Mouse (Mus musculus) midbrain, embryonic 16.5 days (tissue): Measurements from ENCODE around the gene Defb28. TPM values are rescaled to one million over a fixed set of nuclear protein-coding genes. Genes with fewer than 3 reads are reported as not detected.

Experiments
- ATAC-seq: fragments of 200-750 bp; cut with Nextera tagmentation; 2 replicates; pipeline ENCODE4 v1.8.0; 2017; ENCODE audit warnings: moderate TSS enrichment
- H3K27ac ChIP-seq: fragments of 300-500 bp; sonication (generic); 2 replicates; pipeline ENCODE4 v1.5.1; 2014; ENCODE audit warnings: mild to moderate bottlenecking, low read length, mixed read lengths
- H3K27me3 ChIP-seq: fragments of 300-500 bp; sonication (generic); 2 replicates; pipeline ENCODE4 v1.6.1; 2014; ENCODE audit warnings: low read depth, low read length, mixed read lengths; ENCODE audit not compliant: control insufficient read depth, insufficient read depth
- H3K36me3 ChIP-seq: fragments of 300-500 bp; sonication (generic); 2 replicates; pipeline ENCODE4 v1.6.1; 2014; ENCODE audit warnings: mild to moderate bottlenecking, low read length, moderate library complexity, mixed read lengths; ENCODE audit not compliant: control insufficient read depth, insufficient read depth
- H3K4me1 ChIP-seq: fragments of 300-500 bp; sonication (generic); 2 replicates; pipeline ENCODE4 v1.6.1; 2014; ENCODE audit warnings: mild to moderate bottlenecking, low read length, mixed read lengths; ENCODE audit not compliant: control insufficient read depth, insufficient read depth
- H3K4me2 ChIP-seq: fragments of 300-500 bp; sonication (generic); 2 replicates; pipeline ENCODE4 v1.6.1; 2014; ENCODE audit warnings: mild to moderate bottlenecking, low read length, mixed read lengths
- H3K4me3 ChIP-seq: fragments of 300-500 bp; sonication (generic); 2 replicates; pipeline ENCODE4 v1.5.1; 2014; ENCODE audit warnings: low read depth, mild to moderate bottlenecking, low read length, moderate library complexity, mixed read lengths
- H3K9ac ChIP-seq: fragments of 300-500 bp; sonication (generic); 2 replicates; pipeline ENCODE4 v1.6.1; 2014; ENCODE audit warnings: low read depth, low read length, mixed read lengths
- H3K9me3 ChIP-seq: fragments of 300-500 bp; sonication (generic); replicated peaks from 2 replicates; pipeline ENCODE4 v1.6.1; 2014; ENCODE audit warnings: mild to moderate bottlenecking, low read length, mixed read lengths; ENCODE audit not compliant: control insufficient read depth, poor library complexity, severe bottlenecking
- WGBS: fragments of 180-500 bp; shearing (Covaris S2); extraction: QIAGEN DNeasy Blood & Tissue Kit; methylation state at CpG from one replicate; pipeline ENCODE4 v1.1.7; 2014; 5-methylcytosine and 5-hydroxymethylcytosine counted together
- polyA plus RNA-seq: library from polyadenylated mRNA; unstranded; fragments of >200 nt; fragmentation: Nextera tagmentation; extraction: Ambion mirVana; gene quantifications from 2 replicates; pipeline ENCODE4 v1.2.1, GENCODE M21; 2015

Gene Defb28
- polyA plus RNA-seq, 1 experiment from 2014 or later = not detected

- no peaks in the 10 kb centered on the region for H3K27me3 ChIP-seq
- H3K4me3 ChIP-seq = no peak overlapping the region
- H3K4me2 ChIP-seq = no peak overlapping the region
- ATAC-seq = no peak
- H3K36me3 ChIP-seq = no peaks in the 10 kb centered on the region
- H3K27ac ChIP-seq = no peak overlapping the region
- H3K9ac ChIP-seq = no peak overlapping the region
- H3K4me1 ChIP-seq = no peaks in the 10 kb centered on the region
- 84% methylated on average over 6 of the region's 6 CpGs for WGBS
- H3K9me3 ChIP-seq = no peaks in the 10 kb centered on the region
Measured at GRCm38 (mm10) chr2:152498020-152498419, 20.0 kb upstream of the Defb28 start.

DNA sequence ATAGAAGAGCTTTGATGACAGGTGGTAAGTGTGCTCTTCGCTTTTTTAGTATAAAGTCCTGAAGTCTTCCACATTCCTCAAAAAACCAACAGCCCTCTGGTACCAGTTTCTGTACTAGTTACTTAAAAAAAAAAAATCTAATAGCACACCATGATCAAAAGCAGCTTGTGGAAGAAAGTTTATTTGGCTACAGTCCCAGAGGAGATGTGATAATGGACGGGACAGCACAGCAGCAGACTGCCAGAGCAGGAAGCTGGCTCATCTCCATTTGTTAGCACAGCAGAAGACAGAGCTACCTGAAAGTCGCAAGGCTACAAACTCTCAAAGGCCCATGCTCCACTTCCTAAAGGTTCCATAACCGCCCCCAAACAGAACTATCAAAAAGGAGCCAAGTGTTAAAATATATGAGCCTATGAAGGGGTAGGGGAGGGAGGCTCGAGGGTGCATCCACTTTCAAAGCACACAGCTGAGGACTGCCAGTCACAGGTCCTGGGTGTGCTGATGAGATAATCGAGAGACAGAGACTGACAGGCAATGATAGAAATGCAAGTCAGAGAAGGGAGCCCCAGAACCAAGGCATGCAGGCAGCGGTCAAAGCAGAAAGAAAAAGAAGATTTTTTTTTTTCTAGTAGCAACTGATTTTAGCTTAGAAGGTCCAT, 17.7 kb upstream of the Defb28 start:
- no peak for ATAC-seq
- 81% methylated on average over 7 of the region's 7 CpGs for WGBS

GRCm38 (mm10) chr2:152500863-152501229, 17.2 kb upstream of the Defb28 start:
- 82% methylated on average over 6 of the region's 6 CpGs for WGBS
- no peak for ATAC-seq
- Histone ChIP-seq H3K4me2 (no peak overlapping the region), H3K9ac (no peak overlapping the region), H3K4me3 (no peak overlapping the region), H3K36me3 (no peaks in the 10 kb centered on the region), H3K27me3 (no peaks in the 10 kb centered on the region), H3K4me1 (no peaks in the 10 kb centered on the region), H3K9me3 (no peaks in the 10 kb centered on the region), H3K27ac (no peak overlapping the region)

More for the DNA sequence above, 17.7 kb upstream of the Defb28 start:
- H3K36me3 ChIP-seq = no peaks in the 10 kb centered on the region
- no peak overlapping the region for H3K4me3 ChIP-seq
- no peak overlapping the region for H3K9ac ChIP-seq
- no peaks in the 10 kb centered on the region for H3K9me3 ChIP-seq
- no peaks in the 10 kb centered on the region for H3K27me3 ChIP-seq
- H3K27ac ChIP-seq = no peak overlapping the region
- H3K4me1 ChIP-seq = no peaks in the 10 kb centered on the region
- no peak overlapping the region for H3K4me2 ChIP-seq

DNA sequence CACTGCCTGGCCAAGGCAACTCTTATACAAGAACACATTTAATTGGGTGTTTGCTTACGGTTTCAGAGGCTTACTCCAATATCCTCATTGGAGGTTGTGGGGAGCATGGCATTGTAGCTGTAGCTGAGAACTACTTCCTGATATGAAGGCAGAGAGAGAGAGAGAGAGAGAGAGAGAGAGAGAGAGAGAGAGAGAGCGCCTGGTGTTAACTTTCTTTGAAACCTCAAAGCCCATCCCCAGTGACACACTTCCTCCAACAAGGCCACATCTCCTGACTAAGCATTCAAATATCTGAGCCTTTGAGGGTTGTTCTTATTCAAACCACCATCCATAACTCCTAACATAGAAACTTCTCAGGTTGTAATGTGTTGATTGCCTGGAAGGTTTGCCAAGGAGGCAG, 14.1 kb upstream of the Defb28 start:
- no peak overlapping the region for H3K4me3 ChIP-seq
- 88% methylated on average over 2 of the region's 2 CpGs for WGBS
- H3K4me1 ChIP-seq = no peaks in the 10 kb centered on the region
- no peak overlapping the region for H3K27ac ChIP-seq
- no peaks in the 10 kb centered on the region for H3K27me3 ChIP-seq
- H3K4me2 ChIP-seq = no peak overlapping the region
- H3K9ac ChIP-seq = no peak overlapping the region
- no peaks in the 10 kb centered on the region for H3K9me3 ChIP-seq
- ATAC-seq = no peak
- H3K36me3 ChIP-seq = no peaks in the 10 kb centered on the region

DNA sequence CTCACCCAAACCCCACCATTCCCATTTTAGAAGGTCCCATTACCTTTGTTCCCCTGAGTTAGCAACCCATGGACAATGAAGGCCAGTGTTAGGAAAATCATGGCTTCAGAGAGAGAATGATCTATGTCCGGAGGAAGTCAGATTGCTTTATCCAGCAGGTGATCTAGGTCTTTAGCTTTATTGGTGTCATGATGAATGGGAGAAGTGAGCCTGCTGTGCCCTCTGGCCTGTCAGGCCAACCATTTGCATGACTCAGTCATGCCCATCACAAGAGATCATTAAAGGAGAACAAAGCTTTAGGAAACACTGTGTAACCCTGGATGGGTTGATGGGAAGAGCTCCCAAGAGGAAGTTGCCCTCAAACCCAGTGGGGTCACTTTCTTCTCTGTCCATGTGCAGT, 6.5 kb upstream of the Defb28 start, which contains the start of gene Defb26:
Defb26 (minus strand) TSS at position 101 of the 400 bp plus-strand sequence.
- H3K4me1 ChIP-seq = no peaks in the 10 kb centered on the region
- H3K9me3 ChIP-seq = no peaks in the 10 kb centered on the region
- no peaks in the 10 kb centered on the region for H3K36me3 ChIP-seq
- ATAC-seq = no peak
- H3K27ac ChIP-seq = no peak within 1 kb of the TSS
- no peak within 1 kb of the TSS for H3K9ac ChIP-seq
- H3K4me3 ChIP-seq = no peak within 1 kb of the TSS
- 71% methylated on average over 1 of the region's 1 CpGs for WGBS
- no peak within 1 kb of the TSS for H3K4me2 ChIP-seq
- H3K27me3 ChIP-seq = no peaks in the 10 kb centered on the region

DNA sequence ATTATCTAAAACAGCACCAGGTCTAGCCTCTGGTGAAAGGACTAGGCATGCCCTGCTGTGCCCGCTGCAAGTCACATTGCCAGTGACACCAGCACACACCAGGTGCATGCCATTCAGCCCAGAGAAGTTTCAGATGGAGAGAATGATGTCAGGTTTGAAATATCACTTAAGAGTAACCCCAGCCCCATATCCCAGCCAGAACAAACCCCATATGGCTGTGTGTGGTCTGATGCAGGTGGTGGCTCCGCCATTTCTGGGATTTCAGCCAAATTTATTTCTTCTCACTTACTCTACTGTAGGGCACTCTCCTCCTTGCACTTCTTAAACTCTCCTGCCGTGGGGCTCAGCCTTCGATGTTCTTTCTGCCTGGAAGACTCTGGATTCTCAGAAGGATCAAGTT, 2.0 kb upstream of the Defb28 start:
- Histone ChIP-seq H3K27ac (no peak overlapping the region), H3K4me3 (no peak overlapping the region), H3K36me3 (no peaks in the 10 kb centered on the region), H3K9me3 (no peaks in the 10 kb centered on the region), H3K27me3 (no peaks in the 10 kb centered on the region), H3K4me2 (no peak overlapping the region), H3K9ac (no peak overlapping the region), H3K4me1 (no peaks in the 10 kb centered on the region)
- 79% methylated on average over 4 of the region's 4 CpGs for WGBS
- no peak for ATAC-seq

- Histone ChIP-seq H3K4me2 (no peak within 1 kb of the TSS), H3K9ac (no peak within 1 kb of the TSS), H3K36me3 (no peaks in the 10 kb centered on the region), H3K4me3 (no peak within 1 kb of the TSS), H3K9me3 (no peaks in the 10 kb centered on the region; the same call in 1 of the 2 replicates), H3K27ac (no peak within 1 kb of the TSS), H3K4me1 (no peaks in the 10 kb centered on the region), H3K27me3 (no peaks in the 10 kb centered on the region)
- WGBS = 57% methylated on average over 13 of the region's 13 CpGs
- ATAC-seq = no peak
Measured at GRCm38 (mm10) chr2:152539944-152540710, 22.1 kb downstream of the Defb28 start, which contains the start of gene Defb29. Defb29 (minus strand) TSS chr2:152540098.

DNA sequence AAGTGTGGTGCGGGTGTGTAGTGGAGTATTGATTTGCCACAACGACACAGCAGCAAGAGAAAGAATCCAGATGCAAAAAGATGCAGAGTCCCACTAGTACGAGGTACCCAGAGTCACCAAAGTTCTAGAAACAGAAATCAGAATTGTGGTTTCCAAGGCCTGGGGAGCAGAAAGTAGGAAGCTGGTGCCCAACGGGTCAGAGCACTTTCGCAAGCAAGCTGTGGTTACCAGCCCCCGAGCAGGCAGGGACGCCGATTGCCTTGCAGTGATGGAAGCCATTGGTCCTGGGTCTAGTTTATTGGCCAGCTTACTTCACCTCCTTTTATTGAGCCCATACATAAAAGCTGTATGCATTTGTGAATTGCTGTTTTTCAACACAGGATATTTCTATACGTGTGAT, 23.9 kb downstream of the Defb28 start:
- H3K27me3 ChIP-seq = no peaks in the 10 kb centered on the region
- H3K36me3 ChIP-seq = no peaks in the 10 kb centered on the region
- H3K9me3 ChIP-seq = no peaks in the 10 kb centered on the region; the same call in 1 of the 2 replicates
- H3K4me1 ChIP-seq = no peaks in the 10 kb centered on the region
- H3K4me2 ChIP-seq = no peak overlapping the region
- no peak overlapping the region for H3K27ac ChIP-seq
- no peak overlapping the region for H3K4me3 ChIP-seq
- no peak overlapping the region for H3K9ac ChIP-seq
- WGBS = 87% methylated on average over 9 of the region's 9 CpGs
- no peak for ATAC-seq

- H3K27ac ChIP-seq = no peak overlapping the region
- WGBS = 81% methylated on average over 2 of the region's 2 CpGs
- no peak overlapping the region for H3K4me3 ChIP-seq
- no peaks in the 10 kb centered on the region for H3K36me3 ChIP-seq
- ATAC-seq = no peak
- no peaks in the 10 kb centered on the region for H3K4me1 ChIP-seq
- H3K4me2 ChIP-seq = no peak overlapping the region
- H3K27me3 ChIP-seq = no peaks in the 10 kb centered on the region
- no peaks in the 10 kb centered on the region; the same call in 1 of the 2 replicates for H3K9me3 ChIP-seq
- H3K9ac ChIP-seq = no peak overlapping the region
Measured at GRCm38 (mm10) chr2:152542897-152543296, 24.8 kb downstream of the Defb28 start.
